Mouse (Mus musculus): ENCODE data around the gene Mpzl2. TPM values are rescaled to one million over a fixed set of nuclear protein-coding genes. Genes with fewer than 3 reads are reported as not detected.

Mpzl2 gene
- polyA plus RNA-seq, 1 experiment: not detected

- no peak for TF ChIP-seq POLR2A (IDR thresholded peaks at IDR 0.05; ENCODE audit: borderline replicate concordance, low read depth, low read length)
- no peak for TF ChIP-seq CTCF (IDR thresholded peaks at IDR 0.05; ENCODE audit: low read depth, low read length)
- H3K4me3 ChIP-seq (ENCODE audit: insufficient read depth, low read length): no peak overlapping the region
- no peak overlapping the region for H3K27ac ChIP-seq (ENCODE audit: insufficient read depth, low read depth, low read length)
- H3K4me1 ChIP-seq (ENCODE audit: control insufficient read depth, insufficient read depth, low read length): no peaks in the 10 kb centered on the region
Measured at GRCm38 (mm10) chr9:45077859-45078258, 38.3 kb downstream of the Mpzl2 start.

- peaks cover 3% of the 10 kb centered on the region; the same call in 1 of the 2 replicates for H3K4me1 ChIP-seq (ENCODE audit: control insufficient read depth, insufficient read depth, low read length)
- no peak within 1 kb of the TSS for H3K4me3 ChIP-seq (ENCODE audit: insufficient read depth, low read length)
- H3K27ac ChIP-seq (ENCODE audit: insufficient read depth, low read depth, low read length): no peak within 1 kb of the TSS
- no peak for TF ChIP-seq CTCF (IDR thresholded peaks at IDR 0.05; ENCODE audit: low read depth, low read length)
- no peak for TF ChIP-seq POLR2A (IDR thresholded peaks at IDR 0.05; ENCODE audit: borderline replicate concordance, low read depth, low read length)
Measured at GRCm38 (mm10) chr9:45079011-45079410, 39.4 kb downstream of the Mpzl2 start, which contains the start of gene Jaml. Jaml (plus strand) TSS chr9:45079183.

GRCm38 (mm10) chr9:45083132-45083531 lies 43.5 kb downstream of the Mpzl2 start:
- TF ChIP-seq POLR2A (IDR thresholded peaks at IDR 0.05; ENCODE audit: borderline replicate concordance, low read depth, low read length) (no peak), CTCF (IDR thresholded peaks at IDR 0.05; ENCODE audit: low read depth, low read length) (no peak)
- peaks cover 25% of the 10 kb centered on the region for H3K4me1 ChIP-seq (ENCODE audit: control insufficient read depth, insufficient read depth, low read length)

GRCm38 (mm10) chr9:45084556-45084955 lies 45.0 kb downstream of the Mpzl2 start:
- H3K4me1 ChIP-seq (ENCODE audit: control insufficient read depth, insufficient read depth, low read length): peaks cover 25% of the 10 kb centered on the region
- H3K27ac ChIP-seq (ENCODE audit: insufficient read depth, low read depth, low read length): no peak overlapping the region
- TF ChIP-seq CTCF (IDR thresholded peaks at IDR 0.05; ENCODE audit: low read depth, low read length) (no peak), POLR2A (IDR thresholded peaks at IDR 0.05; ENCODE audit: borderline replicate concordance, low read depth, low read length) (no peak)
- no peak overlapping the region for H3K4me3 ChIP-seq (ENCODE audit: insufficient read depth, low read length)

More at GRCm38 (mm10) chr9:45083132-45083531, 43.5 kb downstream of the Mpzl2 start:
- Histone ChIP-seq H3K27ac (ENCODE audit: insufficient read depth, low read depth, low read length) (no peak overlapping the region), H3K4me3 (ENCODE audit: insufficient read depth, low read length) (no peak overlapping the region)

GRCm38 (mm10) chr9:45085741-45086690 lies 46.4 kb downstream of the Mpzl2 start:
- peaks cover 25% of the 10 kb centered on the region for H3K4me1 ChIP-seq (ENCODE audit: control insufficient read depth, insufficient read depth, low read length)
- no peak for TF ChIP-seq CTCF (IDR thresholded peaks at IDR 0.05; ENCODE audit: low read depth, low read length)
- no peak for TF ChIP-seq POLR2A (IDR thresholded peaks at IDR 0.05; ENCODE audit: borderline replicate concordance, low read depth, low read length)
- no peak overlapping the region for H3K4me3 ChIP-seq (ENCODE audit: insufficient read depth, low read length)
- H3K27ac ChIP-seq (ENCODE audit: insufficient read depth, low read depth, low read length): no peak overlapping the region

GRCm38 (mm10) chr9:45088040-45088439 lies 48.4 kb downstream of the Mpzl2 start:
- H3K27ac ChIP-seq (ENCODE audit: insufficient read depth, low read depth, low read length): no peak overlapping the region
- no peak overlapping the region for H3K4me3 ChIP-seq (ENCODE audit: insufficient read depth, low read length)
- peaks cover 33% of the 10 kb centered on the region for H3K4me1 ChIP-seq (ENCODE audit: control insufficient read depth, insufficient read depth, low read length)
- TF ChIP-seq POLR2A (IDR thresholded peaks at IDR 0.05; ENCODE audit: borderline replicate concordance, low read depth, low read length) (no peak), CTCF (IDR thresholded peaks at IDR 0.05; ENCODE audit: low read depth, low read length) (no peak)

- TF ChIP-seq POLR2A (IDR thresholded peaks at IDR 0.05; ENCODE audit: borderline replicate concordance, low read depth, low read length) (no peak), CTCF (IDR thresholded peaks at IDR 0.05; ENCODE audit: low read depth, low read length) (no peak)
- H3K27ac ChIP-seq (ENCODE audit: insufficient read depth, low read depth, low read length): no peak overlapping the region
- H3K4me3 ChIP-seq (ENCODE audit: insufficient read depth, low read length): no peak overlapping the region
- peaks cover 25% of the 10 kb centered on the region for H3K4me1 ChIP-seq (ENCODE audit: control insufficient read depth, insufficient read depth, low read length)
Measured at GRCm38 (mm10) chr9:45090811-45091210, 51.2 kb downstream of the Mpzl2 start.

GRCm38 (mm10) chr9:45092641-45093040 lies 53.0 kb downstream of the Mpzl2 start:
- no peak overlapping the region for H3K27ac ChIP-seq (ENCODE audit: insufficient read depth, low read depth, low read length)
- no peak overlapping the region for H3K4me3 ChIP-seq (ENCODE audit: insufficient read depth, low read length)
- TF ChIP-seq POLR2A (IDR thresholded peaks at IDR 0.05; ENCODE audit: borderline replicate concordance, low read depth, low read length) (no peak), CTCF (IDR thresholded peaks at IDR 0.05; ENCODE audit: low read depth, low read length) (no peak)
- peaks cover 19% of the 10 kb centered on the region for H3K4me1 ChIP-seq (ENCODE audit: control insufficient read depth, insufficient read depth, low read length)

- no peak overlapping the region for H3K27ac ChIP-seq (ENCODE audit: insufficient read depth, low read depth, low read length)
- no peak for TF ChIP-seq CTCF (IDR thresholded peaks at IDR 0.05; ENCODE audit: low read depth, low read length)
- no peak for TF ChIP-seq POLR2A (IDR thresholded peaks at IDR 0.05; ENCODE audit: borderline replicate concordance, low read depth, low read length)
- peaks cover 19% of the 10 kb centered on the region for H3K4me1 ChIP-seq (ENCODE audit: control insufficient read depth, insufficient read depth, low read length)
- no peak overlapping the region for H3K4me3 ChIP-seq (ENCODE audit: insufficient read depth, low read length)
Measured at GRCm38 (mm10) chr9:45095149-45095937, 55.7 kb downstream of the Mpzl2 start.

Measured in bone marrow macrophage, adult 2 months (primary cell).